Mouse (Mus musculus) lung, adult 18-20 months (tissue): ENCODE results near the gene Fbxl21.
A peak's percentile ranks its signal among the peaks of the same experiment; 100 is the strongest.

Experiments
- DNase-seq, 2 experiments: peaks; one replicate each; pipeline ENCODE4 v3.0.0; 2022; ENCODE audit warnings: mixed read lengths in 2 of 2

The Fbxl21 gene

DNA sequence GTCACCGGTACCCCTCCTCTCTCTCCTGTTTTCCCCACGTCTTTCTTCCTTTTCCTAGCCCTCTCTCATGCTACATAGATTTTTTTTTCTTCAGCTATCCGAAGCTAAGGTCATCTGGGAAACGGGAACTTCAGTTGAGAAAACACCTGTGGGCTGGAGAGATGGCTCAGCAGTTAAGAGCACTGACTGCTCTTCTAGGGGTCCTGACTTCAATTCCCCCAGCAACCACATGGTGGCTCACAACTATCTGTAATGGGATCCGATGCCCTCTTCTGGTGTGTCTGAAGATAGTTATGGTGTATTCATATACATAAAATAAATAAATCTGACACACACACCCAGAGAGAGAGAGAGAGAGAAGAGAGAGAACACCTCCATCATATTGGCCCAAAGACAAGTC, 13.3 kb downstream of the Fbxl21 start:
- no peak for DNase-seq

DNA sequence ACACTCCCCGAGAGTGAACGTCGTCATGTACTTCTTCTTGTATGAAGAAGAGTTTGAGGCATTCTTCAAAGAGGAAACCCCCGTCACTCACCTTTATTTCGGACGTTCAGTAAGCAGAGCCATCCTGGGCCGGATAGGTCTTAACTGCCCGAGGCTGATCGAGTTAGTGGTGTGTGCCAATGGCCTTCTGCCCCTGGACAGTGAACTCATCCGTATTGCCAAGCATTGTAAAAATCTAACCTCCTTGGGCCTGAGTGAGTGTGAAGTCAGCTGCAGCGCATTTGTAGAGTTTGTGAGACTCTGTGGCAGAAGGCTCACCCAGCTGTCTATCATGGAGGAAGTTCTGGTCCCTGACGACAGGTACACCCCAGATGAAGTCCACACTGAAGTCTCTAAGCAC, 14.8 kb downstream of the Fbxl21 start:
- DNase-seq, result no peak

DNA sequence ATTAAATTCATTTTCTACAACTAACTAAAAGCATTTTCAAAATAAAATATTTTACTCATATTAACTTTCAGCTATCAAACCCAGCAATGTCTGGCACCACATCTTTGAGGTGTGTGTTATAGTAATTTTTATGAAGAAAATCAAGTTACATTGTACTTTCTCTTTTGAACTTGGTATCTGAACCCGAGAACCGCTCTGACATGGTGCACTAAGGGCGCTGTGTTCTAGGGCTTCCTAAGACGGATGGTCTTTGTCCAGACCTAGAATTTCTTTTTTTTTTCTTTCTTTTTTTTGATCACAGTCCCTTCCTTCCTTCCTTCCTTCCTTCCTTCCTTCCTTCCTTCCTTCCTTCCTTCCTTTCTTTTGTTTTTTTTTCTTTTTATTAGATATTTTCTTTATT, 17.6 kb downstream of the Fbxl21 start:
- peak in 1 of 2 experiments; percentile 12 for DNase-seq

DNA sequence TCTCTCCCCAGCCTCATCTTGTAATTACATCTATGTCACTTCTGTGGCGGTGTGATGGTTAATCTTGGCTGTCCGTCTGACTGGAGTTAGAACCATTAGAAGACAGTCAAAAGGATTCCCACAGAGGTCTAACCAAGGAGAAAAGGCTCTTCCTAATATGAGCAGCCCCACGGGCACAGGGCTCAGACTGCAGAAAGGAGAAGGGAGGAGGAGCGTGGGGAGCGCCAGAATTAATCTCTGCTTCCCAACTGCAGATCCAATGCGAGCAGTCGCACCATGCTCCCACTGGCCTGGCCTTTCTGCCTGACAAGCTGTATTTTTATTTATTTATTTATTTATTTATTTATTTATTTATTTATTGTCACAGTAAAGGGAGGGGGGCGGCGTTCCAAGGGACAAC, 21.5 kb downstream of the Fbxl21 start:
- DNase-seq, result no peak

DNA sequence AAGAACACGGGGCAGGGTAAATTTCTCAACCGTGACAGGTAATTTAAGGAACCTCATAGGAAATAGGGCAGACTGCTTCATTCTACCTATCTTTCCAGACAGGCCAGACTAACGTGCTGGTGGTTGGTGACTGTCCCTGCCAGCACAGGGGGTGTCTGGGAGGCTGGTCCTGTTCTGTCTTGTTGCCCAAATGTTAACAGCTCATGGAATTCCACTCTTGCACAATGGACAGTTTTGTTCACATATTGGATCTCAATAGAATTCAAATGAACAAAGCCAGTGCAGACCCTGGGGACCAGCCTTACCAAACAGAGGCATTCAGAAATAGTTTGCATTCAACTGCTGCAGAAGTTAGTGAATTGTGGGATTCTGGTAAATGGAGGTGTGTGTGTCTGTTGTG, 22.7 kb downstream of the Fbxl21 start:
- no peak for DNase-seq

GRCm38 (mm10) chr13:56548401-56548800, 26.1 kb downstream of the Fbxl21 start, which contains the start of gene Lect2:
Gene Lect2, minus strand, starts transcription at chr13:56548502.
- no peak for DNase-seq

GRCm38 (mm10) chr13:56549364-56549763, 27.1 kb downstream of the Fbxl21 start:
- peak in 1 of 2 experiments; percentile 11 for DNase-seq

DNA sequence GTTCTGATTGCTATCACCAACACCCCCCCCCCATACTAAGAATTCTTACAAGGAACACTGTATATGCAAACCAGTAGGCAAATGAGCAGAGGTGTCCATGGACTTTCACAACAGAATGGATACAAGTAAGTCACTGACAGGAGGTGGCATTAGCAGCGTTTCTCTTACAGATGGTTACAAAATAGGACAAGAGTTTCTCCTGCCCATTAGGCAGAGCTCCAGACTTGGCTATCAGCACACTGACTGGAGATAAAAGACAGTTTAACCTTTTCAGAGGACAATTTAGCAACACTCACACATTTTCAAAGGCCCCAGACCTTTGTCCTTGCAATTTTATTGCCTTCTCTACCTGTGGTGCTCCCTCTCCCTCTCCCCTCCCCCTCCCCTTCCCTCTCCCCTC, 28.3 kb downstream of the Fbxl21 start:
- no peak for DNase-seq

GRCm38 (mm10) chr13:56551661-56552060, 29.4 kb downstream of the Fbxl21 start:
- DNase-seq, result no peak

- no peak for DNase-seq
These were observed 31.7 kb downstream of the Fbxl21 start for GRCm38 (mm10) chr13:56553923-56554322.

DNA sequence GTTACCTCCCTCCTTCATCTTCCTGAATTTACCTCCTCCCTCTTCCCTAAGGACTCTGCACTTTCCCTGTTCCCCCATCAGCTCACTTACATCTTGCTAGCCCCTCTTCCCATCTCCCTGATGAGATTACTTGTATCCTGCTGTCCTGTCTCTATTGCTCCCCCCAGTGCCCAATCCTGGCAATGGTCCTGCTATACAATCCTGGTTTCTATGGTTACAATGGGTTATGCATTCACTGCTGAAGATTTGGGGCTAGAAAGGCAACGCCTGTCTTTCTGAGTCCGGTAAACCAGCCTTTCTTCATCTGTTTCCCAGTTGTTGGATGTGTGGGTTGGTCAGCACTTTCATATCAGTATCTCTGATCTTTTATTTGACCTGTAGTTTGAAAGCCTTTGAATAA, 32.1 kb downstream of the Fbxl21 start:
- DNase-seq, result no peak

DNA sequence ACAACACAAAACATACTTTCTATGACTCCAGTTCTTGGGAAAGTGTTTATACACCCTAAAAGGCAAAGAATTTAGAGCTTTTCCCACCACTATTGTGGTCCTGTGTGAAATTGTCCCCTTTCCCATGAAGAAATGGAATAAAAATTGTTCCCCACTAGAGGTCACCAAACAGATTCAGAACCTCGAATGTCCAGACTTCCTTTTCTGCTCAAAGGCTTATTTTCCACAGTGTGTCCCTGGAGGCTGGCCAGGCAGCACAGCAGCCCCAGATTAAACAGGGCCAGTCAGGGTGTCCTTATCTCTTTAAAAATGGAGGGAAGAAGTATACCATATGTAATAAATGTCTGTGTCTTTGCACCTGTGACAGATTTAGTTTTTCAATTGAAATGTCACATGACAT, 33.7 kb downstream of the Fbxl21 start:
- DNase-seq, result no peak

DNA sequence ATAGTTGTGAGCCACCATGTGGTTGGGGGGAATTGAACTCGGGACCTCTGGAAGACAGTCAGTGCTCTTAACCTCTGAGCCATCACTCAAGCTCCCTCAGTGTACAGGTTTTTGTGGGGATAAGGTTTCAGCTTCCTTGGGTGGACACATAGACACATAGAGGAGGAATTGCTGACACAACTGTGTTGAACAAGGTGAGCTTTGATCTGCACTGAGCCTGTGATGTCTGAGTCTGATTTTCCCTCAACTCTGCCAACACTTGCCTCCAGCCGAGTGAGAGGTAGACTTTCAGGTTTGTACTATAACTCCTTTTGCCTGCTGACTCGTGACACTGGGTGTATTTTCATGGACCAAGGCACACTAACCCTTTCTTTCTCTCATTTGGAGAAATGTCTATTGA, 34.4 kb downstream of the Fbxl21 start:
- no peak for DNase-seq

- no peak for DNase-seq
These were observed 36.5 kb downstream of the Fbxl21 start for GRCm38 (mm10) chr13:56558811-56559210.

- DNase-seq, result no peak
These were observed 37.6 kb downstream of the Fbxl21 start for GRCm38 (mm10) chr13:56559841-56560370.

DNA sequence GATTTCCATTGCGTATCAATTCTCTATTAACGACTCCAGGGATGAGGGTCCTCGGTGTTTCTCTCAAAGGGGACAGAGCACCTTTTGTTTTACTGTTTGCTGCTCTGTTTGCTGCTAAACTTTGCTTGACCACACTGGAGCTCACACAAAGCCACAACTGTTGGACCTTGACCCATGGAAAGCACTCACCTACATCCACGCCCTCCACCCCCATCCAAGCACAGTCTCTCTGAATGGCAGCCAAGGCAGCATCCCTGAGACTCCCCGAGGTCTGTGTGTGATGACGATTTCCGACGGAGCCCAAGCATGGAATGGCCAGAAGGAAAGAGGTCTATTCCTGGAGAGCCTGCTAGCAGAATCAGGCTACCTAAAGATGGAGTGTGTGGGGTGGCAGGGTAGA, 38.9 kb downstream of the Fbxl21 start:
- no peak for DNase-seq

DNA sequence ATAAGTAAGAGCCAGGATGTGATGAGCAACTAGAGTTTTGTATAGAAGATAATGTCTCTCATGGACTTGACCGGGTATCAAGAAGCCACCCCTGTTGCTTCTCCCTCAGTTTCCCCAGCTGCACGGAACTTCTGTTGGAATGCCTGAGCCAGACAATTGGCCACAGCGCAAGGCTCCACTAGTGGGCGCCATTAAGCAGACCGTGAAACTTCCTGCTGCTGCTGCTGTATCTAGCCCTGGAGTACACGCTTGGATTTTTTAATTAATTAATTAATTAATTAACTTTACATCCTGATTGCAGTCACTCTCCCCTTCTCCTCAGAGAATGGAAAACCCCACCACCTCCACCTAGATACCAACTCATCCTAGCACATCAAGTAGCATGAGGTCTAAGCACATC, 40.8 kb downstream of the Fbxl21 start:
- peak; percentile 26 to 30 for DNase-seq

GRCm38 (mm10) chr13:56566336-56566735, 44.1 kb downstream of the Fbxl21 start:
- no peak for DNase-seq

DNA sequence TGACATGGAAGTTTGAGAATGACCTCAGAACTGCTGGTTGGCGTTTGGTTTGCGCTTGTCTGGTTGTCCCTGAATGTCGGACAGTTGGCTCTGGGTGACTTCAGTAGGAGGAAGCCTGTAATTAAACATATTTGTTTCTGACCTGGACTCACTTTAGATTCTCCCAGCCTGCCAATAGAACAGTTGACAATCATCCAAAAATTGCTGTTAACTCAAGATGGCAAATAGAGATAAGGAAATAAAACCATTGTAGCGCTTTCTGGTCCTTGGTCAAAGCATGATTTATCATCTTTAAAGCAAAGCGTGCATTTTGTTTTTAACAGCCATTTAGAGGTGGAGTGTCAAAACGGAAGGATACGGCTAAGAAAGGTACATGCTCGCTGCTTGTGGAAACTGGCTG, 49.4 kb downstream of the Fbxl21 start:
- DNase-seq, result no peak

DNA sequence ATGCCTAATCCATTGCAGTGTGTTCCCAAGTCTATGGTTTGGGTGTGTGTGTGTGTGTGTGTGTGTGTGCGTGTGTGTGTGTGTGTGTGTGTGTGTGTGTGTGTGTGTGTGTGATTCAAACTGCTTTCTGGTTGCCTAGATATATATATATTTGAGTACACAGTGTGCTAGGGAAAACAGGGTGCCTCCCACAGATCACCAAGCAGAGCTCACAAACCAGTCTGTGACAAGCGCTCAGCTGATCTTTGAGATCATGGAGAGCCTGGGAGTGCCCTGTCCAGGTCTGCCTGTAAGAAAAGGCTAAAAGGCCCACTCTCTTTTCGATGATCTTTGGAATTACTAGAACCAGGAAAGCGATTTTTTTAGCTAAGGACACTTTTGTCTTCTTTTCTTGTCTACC, 52.8 kb downstream of the Fbxl21 start:
- no peak for DNase-seq

DNA sequence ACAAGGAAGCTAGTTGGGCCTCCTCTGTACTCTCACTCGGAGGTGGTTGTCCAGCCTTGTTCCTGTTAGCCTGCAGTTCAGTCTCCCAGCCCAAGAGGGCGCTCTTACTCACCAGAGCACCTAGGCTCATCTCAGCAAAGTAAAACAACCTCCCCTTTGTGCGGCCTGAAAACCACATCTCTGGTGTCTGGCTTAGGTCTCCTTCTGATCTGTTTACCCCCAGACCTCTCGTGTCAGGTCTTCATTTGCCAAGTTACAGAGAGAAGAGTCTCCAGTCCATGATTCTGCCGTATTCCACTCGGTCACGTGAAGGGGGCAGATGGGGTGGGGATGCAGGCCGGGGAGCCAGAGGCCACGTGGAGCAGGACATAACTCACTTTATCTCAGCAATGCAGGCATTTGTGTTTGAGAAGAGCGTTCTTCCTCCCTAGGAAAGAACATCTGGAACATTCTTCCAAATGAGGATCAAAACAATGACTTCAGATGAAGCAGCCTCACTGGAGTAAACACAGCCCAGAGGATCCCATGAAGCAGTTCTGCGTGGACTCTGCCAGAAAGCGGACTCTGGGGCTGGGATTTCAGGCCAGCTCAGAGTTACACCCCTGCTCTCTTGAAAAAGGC, 53.5 kb downstream of the Fbxl21 start:
- DNase-seq, result peak; percentile 73 to 75

- DNase-seq, result no peak
These were observed 55.8 kb downstream of the Fbxl21 start for GRCm38 (mm10) chr13:56578097-56578496.

GRCm38 (mm10) chr13:56580450-56580849, 58.2 kb downstream of the Fbxl21 start:
- no peak for DNase-seq

DNA sequence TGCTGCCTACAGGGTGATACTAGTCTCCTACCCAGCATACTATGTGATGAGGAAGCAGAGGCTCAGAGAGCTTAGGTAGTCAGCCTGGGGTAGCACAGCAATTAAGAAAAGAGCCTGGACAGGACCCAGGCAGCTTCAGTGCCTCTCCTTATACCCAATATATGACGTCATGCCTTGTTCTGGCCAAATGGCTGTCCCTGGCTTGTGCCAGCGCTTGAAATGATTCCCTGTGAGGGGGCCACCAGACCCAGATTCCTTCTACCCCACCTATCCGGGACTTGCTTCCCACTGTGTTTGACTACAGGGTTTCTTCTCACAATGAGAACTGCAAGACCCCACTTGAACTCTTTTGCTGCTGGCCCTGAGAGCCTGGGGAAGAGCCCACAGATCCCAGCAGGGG, 59.2 kb downstream of the Fbxl21 start:
- DNase-seq, result no peak

GRCm38 (mm10) chr13:56581961-56582434, 59.7 kb downstream of the Fbxl21 start:
- DNase-seq, result no peak
